Mouse (Mus musculus): ENCODE measurements at regions not wholly inside any gene's neighbourhood (a gene's known extent, or its start where the extent isn't known, plus 50 kb on each side); places are given as distances from the start of the nearest gene placed in this dataset.

GRCm38 (mm10) chr4:32149171-32149570 is 89.4 kb upstream of the Bach2 start:
- no peak for DNase-seq (ENCODE audit: low spot score in 2 of 2)

GRCm38 (mm10) chr4:32153356-32153755 is 85.2 kb upstream of the Bach2 start:
- DNase-seq (ENCODE audit: low spot score in 2 of 2) = no peak

- no peak for DNase-seq (ENCODE audit: low spot score in 2 of 2)
Measured at GRCm38 (mm10) chr4:32156965-32157364, 81.6 kb upstream of the Bach2 start.

DNA sequence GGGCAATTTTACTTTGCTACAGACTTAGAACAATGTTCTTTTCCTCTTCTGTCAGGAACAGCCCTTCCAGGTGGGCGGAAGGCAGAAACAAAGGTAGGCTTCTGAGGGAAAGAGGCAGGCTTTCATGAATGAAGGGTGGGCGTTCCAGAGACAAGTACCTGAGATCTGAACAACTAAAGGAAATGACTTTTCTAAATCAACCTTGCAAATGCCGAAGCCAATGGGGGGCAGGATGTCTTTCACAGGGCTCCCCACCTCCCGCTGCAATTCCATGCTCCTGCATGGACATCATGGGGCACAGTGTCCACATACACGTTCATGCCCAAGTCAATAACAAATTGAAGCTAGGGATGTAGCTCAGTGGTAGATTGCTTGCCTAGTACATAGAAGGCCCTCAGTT is 80.2 kb upstream of the Bach2 start:
- DNase-seq (ENCODE audit: low spot score in 2 of 2) = no peak

DNA sequence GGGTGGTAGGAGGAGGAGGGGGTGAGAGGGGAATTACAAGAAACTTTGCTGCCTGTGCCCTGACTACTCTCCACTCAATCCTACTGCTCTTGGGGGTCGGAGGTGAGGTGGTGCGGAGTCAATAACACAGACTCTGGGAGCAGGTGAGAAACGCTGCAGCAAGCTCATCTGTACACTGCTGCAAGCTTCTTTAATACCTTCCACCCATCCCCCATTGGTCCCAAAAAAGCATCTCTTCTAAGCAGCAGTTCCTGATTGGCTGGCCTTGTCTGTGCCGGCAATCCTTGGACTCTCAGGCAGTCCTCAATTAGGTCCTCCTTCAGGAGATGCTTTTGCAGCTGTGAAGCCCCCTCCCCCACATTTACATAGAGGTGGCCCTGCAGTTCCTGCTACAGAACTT is 79.7 kb upstream of the Bach2 start:
- no peak for DNase-seq (ENCODE audit: low spot score in 2 of 2)

GRCm38 (mm10) chr4:32160815-32161214 is 77.8 kb upstream of the Bach2 start:
- DNase-seq (ENCODE audit: low spot score in 2 of 2) = no peak

DNA sequence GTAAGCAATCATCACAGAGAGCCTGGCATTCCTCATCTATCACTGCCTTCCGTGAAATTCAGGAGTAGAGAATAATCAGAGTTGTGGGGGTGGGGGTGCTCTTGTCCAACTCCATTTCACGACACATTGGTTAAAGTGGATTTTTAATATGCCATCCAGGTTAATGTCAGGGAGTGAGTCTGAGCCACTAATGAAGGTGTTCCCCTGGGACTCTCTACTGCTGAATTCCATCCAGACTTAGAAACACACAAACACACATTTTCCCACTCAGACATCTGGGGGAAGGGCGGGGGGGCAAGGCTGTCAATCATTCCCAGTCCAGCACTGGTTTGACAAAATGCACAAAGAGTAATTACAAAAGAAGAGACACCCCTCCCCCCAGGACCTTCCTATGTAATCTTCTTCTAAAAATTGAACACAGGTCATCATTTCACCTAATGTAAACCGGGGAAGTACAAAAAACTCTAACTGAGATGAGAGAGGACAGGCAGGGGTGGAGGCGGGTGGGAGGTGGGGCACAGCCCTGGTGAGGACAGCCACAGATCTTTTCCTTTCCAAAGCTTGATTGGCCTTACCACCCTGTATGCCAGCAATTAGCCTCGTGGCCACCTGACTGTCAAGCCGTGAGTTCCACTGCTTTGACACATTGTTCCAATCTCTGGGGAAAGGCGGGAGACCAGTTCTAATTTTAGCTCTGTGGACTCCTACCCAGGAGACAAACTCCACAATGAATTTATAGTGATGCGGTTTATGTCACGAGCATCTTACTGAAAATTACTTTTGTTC is 76.5 kb upstream of the Bach2 start:
- no peak for DNase-seq (ENCODE audit: low spot score in 2 of 2)

DNA sequence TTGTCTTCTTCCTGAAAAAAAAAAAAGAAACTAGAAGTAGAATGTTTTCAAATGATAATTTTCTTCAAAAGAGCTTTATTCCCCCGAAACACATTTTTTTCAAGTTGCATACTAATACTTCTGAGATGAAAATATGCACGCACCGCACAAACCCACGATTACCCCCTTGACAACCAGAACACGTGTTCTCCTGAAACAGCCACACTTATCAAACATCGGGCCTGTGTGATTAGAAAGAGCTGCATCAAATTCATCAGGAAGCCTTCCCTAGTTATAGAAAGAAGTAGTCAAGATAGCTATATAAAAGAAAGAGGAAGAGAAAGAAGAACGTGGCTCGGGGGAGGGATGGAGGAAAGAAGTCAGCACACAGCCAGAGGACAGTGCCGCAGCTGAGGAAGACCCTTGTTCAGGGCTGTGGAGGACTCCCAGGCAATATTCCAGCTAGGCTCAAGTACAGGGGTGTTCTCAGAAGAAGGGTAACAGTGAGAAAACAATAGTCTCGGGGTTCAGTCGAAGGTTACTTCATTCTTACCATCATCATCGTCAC is 75.8 kb upstream of the Bach2 start:
- no peak for DNase-seq (ENCODE audit: low spot score in 2 of 2)

- DNase-seq (ENCODE audit: low spot score in 2 of 2) = no peak
Measured at GRCm38 (mm10) chr4:32164081-32164641, 74.4 kb upstream of the Bach2 start.

- DNase-seq (ENCODE audit: low spot score in 2 of 2) = no peak
Measured at GRCm38 (mm10) chr4:32164736-32165241, 73.8 kb upstream of the Bach2 start.

- no peak for DNase-seq (ENCODE audit: low spot score in 2 of 2)
Measured at GRCm38 (mm10) chr4:32165918-32166528, 72.6 kb upstream of the Bach2 start.

- no peak for DNase-seq (ENCODE audit: low spot score in 2 of 2)
Measured at GRCm38 (mm10) chr4:32167151-32167550, 71.5 kb upstream of the Bach2 start.

DNA sequence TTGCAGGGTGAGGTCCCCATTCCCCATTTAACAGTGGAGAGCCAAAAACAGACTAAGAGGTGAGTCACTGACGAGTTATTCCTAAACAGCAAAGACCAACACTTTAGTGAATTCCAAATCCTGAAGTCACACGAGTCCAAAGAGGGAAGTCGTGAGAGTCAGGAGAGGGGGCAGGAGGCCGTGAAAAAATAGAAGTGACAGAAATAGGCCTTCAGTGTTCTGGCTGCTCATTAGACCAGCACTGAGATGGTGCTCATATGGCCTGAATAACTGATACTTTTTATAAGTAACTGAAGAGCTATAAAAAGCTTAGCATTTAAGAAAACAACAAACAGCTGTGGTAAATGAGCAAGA is 68.5 kb upstream of the Bach2 start:
- DNase-seq (ENCODE audit: low spot score in 2 of 2) = no peak

DNA sequence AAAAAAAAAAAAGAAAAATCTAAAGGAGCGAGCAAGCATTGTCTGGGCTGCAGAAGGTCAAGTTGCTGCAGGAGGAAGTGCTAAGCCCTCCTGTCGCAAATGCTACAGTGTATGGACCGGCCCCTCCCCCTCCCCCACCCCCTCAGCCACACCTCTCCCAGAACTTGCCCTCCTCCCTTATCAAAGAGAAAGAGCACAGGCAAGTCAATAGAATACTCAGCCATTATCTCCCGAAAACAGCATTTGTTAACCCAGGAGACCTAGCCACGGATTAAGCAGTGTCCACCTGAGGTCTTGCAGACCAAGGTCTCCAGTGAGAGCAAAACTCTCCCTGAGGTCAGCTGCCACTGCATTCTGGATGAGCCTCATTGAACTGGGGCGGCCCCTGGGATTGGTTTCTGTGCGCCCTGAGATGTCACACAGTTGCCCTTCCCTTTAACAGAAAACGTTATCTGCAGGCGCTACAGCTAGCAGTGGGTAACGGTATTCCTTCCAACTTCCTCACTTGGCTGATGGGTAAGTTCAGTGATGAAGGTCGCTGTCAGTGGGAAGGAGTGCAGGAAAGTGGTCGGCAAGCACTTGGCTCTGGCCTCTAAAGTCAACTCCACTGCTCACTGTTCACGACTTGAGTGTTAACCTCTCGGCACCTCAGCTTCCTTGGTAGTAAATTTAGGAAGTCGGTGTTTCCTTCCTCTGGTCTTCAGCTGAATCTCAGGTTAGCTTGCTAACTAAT is 68.0 kb upstream of the Bach2 start:
- no peak for DNase-seq (ENCODE audit: low spot score in 2 of 2)

GRCm38 (mm10) chr4:32171291-32171690 is 67.3 kb upstream of the Bach2 start:
- DNase-seq (ENCODE audit: low spot score in 2 of 2) = no peak

- no peak for DNase-seq (ENCODE audit: low spot score in 2 of 2)
Measured at GRCm38 (mm10) chr4:32172992-32173391, 65.6 kb upstream of the Bach2 start.

DNA sequence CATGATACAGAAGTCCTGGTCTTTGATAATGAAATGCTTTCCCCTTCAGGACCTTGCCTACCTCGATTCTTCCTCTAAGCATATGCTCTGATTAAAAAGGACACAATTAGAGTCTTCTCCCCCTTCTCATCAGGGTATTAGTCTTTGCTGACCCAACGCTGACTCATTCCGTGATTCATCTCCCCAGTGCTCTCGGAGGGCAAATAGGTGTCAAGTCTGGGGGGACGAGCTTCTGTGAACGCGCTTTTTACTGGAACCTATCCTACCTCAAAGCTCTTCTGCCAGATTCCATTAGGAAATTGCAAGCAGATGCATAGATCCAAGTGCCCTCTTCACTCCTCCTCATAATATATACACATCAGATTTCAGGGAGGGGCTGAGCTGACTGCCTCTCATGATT is 63.8 kb upstream of the Bach2 start:
- DNase-seq (ENCODE audit: low spot score in 2 of 2) = no peak

DNA sequence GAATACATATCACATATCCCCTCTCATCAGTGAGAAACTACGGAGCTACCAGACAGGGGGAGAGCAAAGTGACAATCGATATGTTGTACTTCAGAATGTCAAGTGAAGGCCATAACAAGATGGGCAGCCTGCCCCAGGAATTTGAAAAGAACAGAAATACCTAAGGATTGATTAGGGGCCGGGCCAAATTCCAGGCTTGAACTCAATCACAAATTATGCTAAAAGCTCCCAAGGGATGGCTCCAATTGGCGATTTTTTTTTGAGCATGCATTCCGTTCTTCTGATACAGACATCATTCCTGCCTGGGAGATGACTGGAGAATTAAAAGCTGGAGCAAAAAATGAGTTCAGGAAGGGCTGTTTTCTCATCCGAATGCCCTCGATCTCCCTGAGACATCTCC is 63.4 kb upstream of the Bach2 start:
- no peak for DNase-seq (ENCODE audit: low spot score in 2 of 2)

GRCm38 (mm10) chr4:32175853-32176448 is 62.7 kb upstream of the Bach2 start:
- no peak for DNase-seq (ENCODE audit: low spot score in 2 of 2)

DNA sequence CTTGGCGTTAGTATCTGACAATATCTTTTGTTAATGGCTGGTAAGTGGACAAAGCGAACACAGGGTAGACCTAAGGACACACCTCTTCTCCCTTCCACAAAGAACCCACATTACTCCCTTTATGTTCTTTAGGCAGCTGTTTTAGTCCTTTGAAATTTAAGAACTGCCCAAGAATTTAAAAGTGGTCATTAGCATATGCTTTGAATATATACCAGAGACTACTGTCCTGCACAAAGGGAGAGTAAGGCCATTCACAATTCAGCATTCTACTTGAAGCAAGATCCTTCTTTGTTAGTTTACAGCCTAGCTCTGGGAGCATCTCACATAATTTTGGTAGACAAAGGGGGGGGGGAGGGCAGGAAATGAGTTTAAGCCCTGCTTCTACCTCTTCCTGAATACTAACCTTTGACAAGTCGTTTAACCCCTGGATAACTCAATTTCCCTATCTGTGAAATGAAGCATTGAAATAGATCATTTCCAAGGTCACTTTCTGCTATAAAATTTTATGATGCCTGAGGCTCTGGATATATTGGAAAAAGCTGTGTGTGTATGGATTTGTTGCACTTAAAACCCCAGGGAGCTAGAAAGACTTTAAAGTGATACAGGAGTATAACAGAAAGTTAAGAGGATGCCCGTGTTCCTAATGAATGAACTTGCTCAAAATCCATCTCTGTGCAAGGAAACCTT is 62.0 kb upstream of the Bach2 start:
- no peak for DNase-seq (ENCODE audit: low spot score in 2 of 2)

Measured in frontal cortex, postnatal 25 days (tissue).